Mouse (Mus musculus): Measurements from ENCODE around the gene Nrp1.

Gene Nrp1

GRCm38 (mm10) chr8:128419984-128420383, 61.6 kb downstream of the Nrp1 start:
- in situ Hi-C loops (cut with MseI, MboI) = no loop called here

DNA sequence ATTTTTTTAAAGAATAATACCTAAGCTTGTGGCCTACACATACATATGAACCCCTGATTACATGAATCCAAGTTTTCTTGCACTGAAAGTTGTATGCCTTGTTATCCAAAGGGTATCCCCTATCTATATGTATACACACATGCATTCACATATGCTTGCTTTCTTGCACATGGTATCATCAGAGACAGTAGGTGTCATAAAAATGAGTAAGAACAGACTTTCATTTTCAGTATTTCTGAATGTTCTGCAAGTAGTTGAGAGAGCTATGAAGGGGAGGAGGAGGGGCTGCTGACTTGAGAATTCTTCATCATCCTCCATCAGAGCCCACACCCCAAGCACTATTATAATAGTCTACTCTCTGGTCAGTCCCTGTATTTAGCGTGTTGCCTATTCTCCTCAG, 62.0 kb downstream of the Nrp1 start:
- in situ Hi-C loops (cut with MseI, MboI) = no loop called here

GRCm38 (mm10) chr8:128423813-128424212, 65.4 kb downstream of the Nrp1 start:
- in situ Hi-C loops (cut with MseI, MboI) = no loop called here

GRCm38 (mm10) chr8:128424626-128425333, 66.4 kb downstream of the Nrp1 start:
- in situ Hi-C loops (cut with MseI, MboI) = no loop called here

GRCm38 (mm10) chr8:128427071-128427470, 68.7 kb downstream of the Nrp1 start:
- in situ Hi-C loops (cut with MseI, MboI) = no loop called here

- in situ Hi-C loops (cut with MseI, MboI) = no loop called here
Measured at GRCm38 (mm10) chr8:128428971-128429370, 70.6 kb downstream of the Nrp1 start.

DNA sequence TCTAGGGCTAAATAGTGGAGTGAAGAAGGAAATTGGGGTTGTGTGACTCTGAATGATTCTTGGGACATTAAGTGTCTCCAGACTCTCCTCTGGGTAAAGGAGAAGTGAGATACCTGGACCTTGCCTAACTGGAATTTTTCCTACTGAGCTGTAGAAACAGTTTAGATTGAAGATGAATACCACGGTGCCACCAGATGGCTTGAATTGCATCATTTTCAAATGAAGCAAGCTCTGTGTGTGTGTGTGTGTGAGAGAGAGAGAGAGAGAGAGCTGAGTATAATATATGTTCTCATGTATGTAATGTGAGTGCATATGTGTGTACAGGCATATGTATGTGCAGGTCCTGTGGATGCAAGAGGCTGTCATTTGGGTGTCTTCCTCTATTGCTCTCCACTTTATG, 72.7 kb downstream of the Nrp1 start:
- in situ Hi-C loops (cut with MseI, MboI) = no loop called here

DNA sequence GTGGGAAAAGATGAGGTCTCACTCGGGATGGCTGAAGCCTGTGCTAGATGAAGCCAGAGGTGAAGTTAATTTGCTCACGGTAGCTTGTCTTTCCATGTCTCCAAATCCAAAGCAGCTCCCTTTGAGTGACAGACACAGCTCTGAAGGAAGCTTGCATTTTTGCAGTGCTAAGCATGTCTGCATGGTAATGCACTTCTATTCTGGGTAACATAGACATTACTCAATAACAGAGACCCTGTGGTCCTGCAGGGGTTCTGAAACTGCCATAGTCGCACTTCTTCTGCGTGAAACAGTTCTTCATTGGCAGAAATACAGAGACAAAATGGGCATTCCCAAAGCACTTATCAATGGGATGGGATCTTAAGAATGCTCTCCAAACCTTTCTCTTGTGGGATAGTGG, 77.3 kb downstream of the Nrp1 start:
- in situ Hi-C loops (cut with MseI, MboI) = no loop called here

- in situ Hi-C loops (cut with MseI, MboI) = no loop called here
Measured at GRCm38 (mm10) chr8:128437156-128437825, 78.9 kb downstream of the Nrp1 start.

DNA sequence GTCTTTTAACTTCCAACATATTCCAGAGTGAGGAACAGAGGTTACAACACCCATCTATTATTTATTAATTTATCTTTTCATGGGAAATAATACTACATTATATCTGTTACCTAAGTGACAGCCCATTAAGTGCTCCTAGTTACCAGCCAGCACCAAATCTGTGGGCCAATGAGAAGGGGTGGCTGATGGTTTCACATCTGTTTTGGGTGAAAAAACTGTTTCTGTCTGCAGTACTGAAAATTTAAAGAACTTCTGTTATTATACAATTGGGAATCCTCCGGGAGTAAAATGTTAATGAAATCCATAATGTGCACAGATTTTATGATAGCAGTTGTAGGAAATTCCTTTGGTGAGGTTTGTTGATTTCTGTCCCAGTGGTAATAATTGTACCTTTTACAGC, 83.0 kb downstream of the Nrp1 start:
- in situ Hi-C loops (cut with MseI, MboI) = no loop called here

DNA sequence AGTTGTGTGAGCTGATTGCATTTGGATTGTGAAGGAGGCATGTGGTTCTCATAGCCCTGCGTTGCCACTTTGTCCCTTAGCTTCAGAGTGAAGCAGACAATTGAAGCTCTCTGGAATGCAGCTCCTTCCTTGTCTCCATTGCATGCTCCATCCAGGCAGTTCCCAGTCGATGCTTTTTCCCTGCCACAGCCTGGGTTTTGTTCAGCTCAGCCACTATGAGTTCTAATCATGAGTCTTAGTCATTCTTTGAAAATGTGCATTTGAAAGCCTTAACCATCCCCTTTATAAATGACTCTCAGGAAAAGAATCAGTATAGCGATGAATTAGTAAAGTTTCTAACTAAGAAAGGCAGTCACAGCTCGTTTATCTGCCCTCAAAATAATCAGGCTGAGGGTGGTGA, 87.2 kb downstream of the Nrp1 start:
- in situ Hi-C loops (cut with MseI, MboI) = no loop called here

DNA sequence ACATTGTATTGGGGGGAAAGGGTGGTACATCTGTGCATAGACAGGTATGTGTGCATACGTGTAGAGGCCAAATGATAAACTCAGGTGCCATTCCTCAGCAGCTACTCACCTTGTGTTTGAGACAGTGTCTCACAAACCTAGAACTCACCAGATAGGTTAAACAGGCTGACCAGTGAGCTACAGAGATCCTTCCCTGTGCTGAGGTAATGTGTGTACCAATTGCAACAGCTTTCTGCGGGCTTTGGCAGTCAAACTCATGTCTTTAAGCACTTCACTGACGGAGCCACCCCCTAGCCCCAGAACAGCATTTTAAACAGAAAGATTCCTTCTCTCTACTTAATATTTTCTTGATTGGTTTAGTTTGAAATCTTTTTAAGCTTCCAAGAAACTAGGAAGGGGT, 88.2 kb downstream of the Nrp1 start:
- in situ Hi-C loops (cut with MseI, MboI) = no loop called here

DNA sequence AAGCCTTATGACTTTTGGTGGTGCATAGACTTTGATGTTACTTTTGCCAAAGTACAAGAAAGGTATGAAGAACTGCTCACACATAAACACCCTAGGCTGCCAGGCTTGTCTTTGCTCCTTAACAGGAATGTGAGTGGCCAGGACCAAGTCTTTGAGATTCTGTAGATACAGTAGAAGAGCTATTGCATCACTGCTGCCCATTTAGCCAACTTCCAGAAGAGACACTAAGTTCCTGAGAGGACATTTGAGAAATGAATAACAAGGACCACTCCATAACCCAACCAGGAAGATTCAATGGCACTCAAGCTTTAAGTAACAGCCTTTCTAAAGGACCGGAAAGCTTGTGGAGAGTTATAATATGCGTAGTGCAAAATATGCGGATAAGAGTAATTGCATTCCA, 88.9 kb downstream of the Nrp1 start:
- in situ Hi-C loops (cut with MseI, MboI) = no loop called here

- in situ Hi-C loops (cut with MseI, MboI) = no loop called here
Measured at GRCm38 (mm10) chr8:128450390-128451032, 92.1 kb downstream of the Nrp1 start.

DNA sequence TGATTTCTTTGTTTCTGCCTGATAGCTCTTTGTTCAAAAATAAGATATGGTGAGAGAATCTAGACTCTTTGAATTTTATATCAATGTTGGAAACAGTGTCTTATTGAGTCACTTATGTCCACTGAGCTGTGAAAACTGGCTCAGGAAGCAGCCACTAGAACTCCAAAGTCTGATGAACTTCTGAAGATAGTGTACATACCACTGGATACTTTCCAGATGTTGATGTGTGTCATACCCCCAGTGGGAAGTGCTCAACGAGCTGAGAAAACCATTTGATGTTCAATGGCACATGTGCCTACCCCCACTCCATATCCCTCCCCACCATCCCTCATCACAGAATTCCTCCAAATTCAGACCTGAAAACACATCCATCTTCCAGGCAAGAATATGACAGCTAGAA, 92.7 kb downstream of the Nrp1 start:
- in situ Hi-C loops (cut with MseI, MboI) = no loop called here

- in situ Hi-C loops (cut with MseI, MboI) = no loop called here
Measured at GRCm38 (mm10) chr8:128453471-128453870, 95.1 kb downstream of the Nrp1 start.

GRCm38 (mm10) chr8:128454026-128454425, 95.6 kb downstream of the Nrp1 start:
- in situ Hi-C loops (cut with MseI, MboI) = no loop called here

- in situ Hi-C loops (cut with MseI, MboI) = no loop called here
Measured at GRCm38 (mm10) chr8:128457277-128457676, 98.9 kb downstream of the Nrp1 start.

DNA sequence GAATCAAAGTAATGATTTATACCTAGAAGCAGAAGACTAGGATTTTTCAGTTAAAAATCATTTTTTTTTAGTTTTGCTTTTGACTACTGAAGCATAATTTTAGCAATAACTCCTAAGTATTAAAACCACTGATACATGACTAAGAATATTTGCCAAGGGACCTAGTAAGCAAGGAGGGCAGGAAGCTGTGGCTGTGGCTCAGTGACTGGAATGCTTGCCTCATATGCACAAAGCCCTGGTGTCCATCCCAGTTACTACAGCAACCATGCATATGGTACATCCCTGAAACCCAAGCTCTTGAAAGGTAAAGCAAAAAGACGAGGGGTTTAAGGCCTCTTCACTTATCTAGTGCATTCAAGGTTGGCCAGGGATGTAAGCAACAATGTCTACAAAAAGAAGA, 101.3 kb downstream of the Nrp1 start:
- in situ Hi-C loops (cut with MseI, MboI) = no loop called here

DNA sequence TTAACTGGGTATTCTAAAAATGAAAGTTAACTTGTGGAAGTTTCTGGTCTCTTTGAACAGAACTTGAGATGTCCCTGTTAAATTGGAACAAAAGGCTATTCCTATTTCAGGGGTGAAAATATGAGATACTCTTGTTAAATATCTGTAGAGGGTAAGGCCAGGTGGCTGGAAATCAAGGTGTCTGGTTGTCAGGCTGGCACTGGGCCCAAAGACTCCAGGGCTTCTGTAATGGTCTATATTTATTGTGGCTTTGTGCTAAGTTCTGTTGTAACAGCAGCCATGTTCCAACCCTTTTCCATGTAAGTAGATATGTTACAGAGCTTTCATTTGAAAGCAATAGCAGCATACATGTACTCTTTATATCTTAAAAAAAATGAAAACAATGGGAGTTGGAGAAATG, 103.3 kb downstream of the Nrp1 start:
- in situ Hi-C loops (cut with MseI, MboI) = no loop called here

DNA sequence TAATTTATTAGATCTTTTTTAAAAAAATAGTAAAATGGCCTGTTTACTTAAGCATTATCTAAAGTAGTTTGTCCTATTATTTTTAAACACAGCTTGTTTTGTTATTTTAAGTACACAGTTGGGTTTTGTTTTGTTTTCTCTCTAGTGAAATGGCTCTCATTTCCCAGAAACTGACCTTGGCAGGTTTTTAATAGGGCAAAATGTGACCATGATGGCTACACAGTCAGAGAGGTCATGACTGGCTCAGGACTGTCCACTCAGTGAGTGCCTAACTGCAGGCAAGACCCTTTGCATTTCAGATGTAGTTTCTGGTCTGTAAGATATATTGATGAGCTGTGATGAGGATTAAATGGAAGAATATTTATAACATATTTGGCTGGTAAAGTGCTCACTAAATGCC, 104.8 kb downstream of the Nrp1 start:
- in situ Hi-C loops (cut with MseI, MboI) = no loop called here

DNA sequence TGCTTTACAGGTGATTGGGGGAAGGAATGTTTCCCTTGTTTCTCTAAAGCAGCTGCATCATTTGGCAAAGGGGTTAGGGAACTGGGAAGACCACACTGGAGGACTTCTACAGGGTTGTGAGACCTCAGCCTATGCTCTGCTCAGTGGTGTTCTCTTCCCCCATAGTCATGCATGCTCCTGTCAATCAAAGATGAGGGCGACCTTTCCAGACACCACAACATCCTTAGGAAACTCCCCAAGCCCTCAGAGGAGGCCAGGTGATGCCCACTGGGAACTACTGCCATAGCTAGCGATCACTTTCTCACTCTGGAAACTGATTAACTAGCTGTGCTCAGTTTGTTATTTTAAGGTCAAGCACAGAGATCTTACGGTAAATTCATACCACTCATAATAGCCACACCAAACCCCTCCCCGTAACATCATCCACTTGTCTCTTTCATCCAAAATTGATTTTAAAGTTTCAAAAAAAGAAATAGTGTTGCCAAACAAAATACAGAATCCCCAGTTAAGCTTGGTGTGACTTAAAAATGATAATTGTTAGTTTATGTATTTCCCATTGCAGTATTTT, 105.7 kb downstream of the Nrp1 start:
- in situ Hi-C loops (cut with MseI, MboI) = no loop called here

DNA sequence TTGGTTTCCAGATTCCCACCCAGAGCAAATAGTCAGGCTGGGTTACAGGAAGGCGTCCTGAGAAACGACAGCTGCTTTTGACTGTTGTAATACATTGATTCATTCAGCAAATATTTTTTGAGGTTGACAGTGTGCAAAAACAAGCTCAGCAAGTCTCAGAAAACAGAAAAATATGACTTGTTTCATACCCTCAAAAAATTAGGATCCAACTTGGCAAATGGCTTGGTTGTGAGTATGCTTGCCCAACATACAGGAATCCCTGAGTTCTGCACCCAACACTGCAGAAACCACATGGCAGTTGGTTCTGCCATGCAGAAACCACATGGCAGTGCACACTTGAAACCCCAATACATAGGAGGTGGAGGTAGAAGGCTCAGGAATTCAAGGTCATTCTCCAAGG, 107.1 kb downstream of the Nrp1 start:
- in situ Hi-C loops (cut with MseI, MboI) = no loop called here

Measured in mouse trophoblast stem cell (cell line).